Mouse (Mus musculus): ENCODE measurements around the gene Ptgdr.
"Not testable (repeated sequence)": the region's sequence is repeated elsewhere in the genome, so short reads cannot be mapped to it uniquely, and the experiment has no call there.

The Ptgdr gene

GRCm38 (mm10) chr14:44813152-44813551 lies 46.0 kb downstream of the Ptgdr start:
- not testable (repeated sequence) for DNase-seq (ENCODE audit: low read depth, low spot score)
